Mouse (Mus musculus) cortical plate, adult 2 months (tissue): ENCODE results near the gene Pkd2l1.

Source experiments
- CTCF ChIP-seq: fragments of 200-500 bp; IDR thresholded peaks from 2 replicates; pipeline ENCODE4 v1.5.1; 2011; ENCODE audit warnings: mild to moderate bottlenecking, control low read depth, low read length; ENCODE audit not compliant: insufficient read depth; ENCODE audit errors: extremely low read depth
- POLR2A ChIP-seq: fragments of 200-500 bp; IDR thresholded peaks from 2 replicates; pipeline ENCODE4 v1.6.1; 2011; ENCODE audit warnings: mild to moderate bottlenecking, low read length, control low read depth; ENCODE audit not compliant: insufficient read depth; ENCODE audit errors: extremely low read depth

GRCm38 (mm10) chr19:44148991-44149390 is 43.3 kb downstream of the Pkd2l1 start:
- TF ChIP-seq CTCF = no peak
- TF ChIP-seq POLR2A = no peak
